Mouse (Mus musculus) kidney, adult 2 months (tissue): ENCODE data around the gene Tmem217. TPM values are rescaled to one million over a fixed set of nuclear protein-coding genes. Genes with fewer than 3 reads are reported as not detected.

Source experiments
- DNase-seq: peaks from one replicate; pipeline ENCODE4 v3.0.0; 2021
- H3K27ac ChIP-seq: fragments of 200-500 bp; 2 replicates; pipeline ENCODE4 v1.5.1; 2012; ENCODE audit warnings: low read depth, low read length, control low read depth, inconsistent platforms; ENCODE audit not compliant: insufficient read depth
- H3K27me3 ChIP-seq: fragments of 200-500 bp; replicated peaks from 2 replicates; pipeline ENCODE4 v1.6.1; 2012; ENCODE audit warnings: mild to moderate bottlenecking, moderate library complexity, low read length, inconsistent platforms; ENCODE audit not compliant: control insufficient read depth, insufficient read depth
- H3K36me3 ChIP-seq: fragments of 200-500 bp; 2 replicates; pipeline ENCODE4 v1.6.1; 2012; ENCODE audit warnings: mild to moderate bottlenecking, moderate library complexity, low read length, inconsistent platforms; ENCODE audit not compliant: control insufficient read depth, insufficient read depth
- H3K4me1 ChIP-seq: fragments of 200-500 bp; 2 replicates; pipeline ENCODE4 v1.6.1; 2011; ENCODE audit warnings: low read length; ENCODE audit not compliant: control insufficient read depth, insufficient read depth
- H3K4me3 ChIP-seq: fragments of 200-500 bp; 2 replicates; pipeline ENCODE4 v1.5.1; 2011; ENCODE audit warnings: mild to moderate bottlenecking, low read depth, low read length, control low read depth; ENCODE audit not compliant: insufficient read depth
- CTCF ChIP-seq: fragments of 200-500 bp; conservative IDR thresholded peaks from 2 replicates; pipeline ENCODE4 v1.5.1; 2011; ENCODE audit warnings: low read depth, mild to moderate bottlenecking, control low read depth, low read length, moderate library complexity, mixed read lengths; ENCODE audit not compliant: insufficient read depth, insufficient read length
- POLR2A ChIP-seq: fragments of 200-500 bp; IDR thresholded peaks from one replicate; pipeline ENCODE4 v1.6.1; 2011; ENCODE audit warnings: low read depth, low read length, control low read depth
- WGBS: fragments of 180-500 bp; shearing (Covaris S2); methylation state at CpG from one replicate; pipeline ENCODE4 v1.1.7; 2018; 5-methylcytosine and 5-hydroxymethylcytosine counted together
- polyA plus RNA-seq: library from polyadenylated mRNA; depleted of rRNA; stranded (reverse); fragments of >200 nt; gene quantifications from 2 replicates; pipeline ENCODE4 v1.2.3, GENCODE M21; 2012; rRNA removed

Gene Tmem217
- polyA plus RNA-seq, result 1.3 and 1.7 TPM in 2 replicates

GRCm38 (mm10) chr17:29552162-29552732 lies at the start of gene Tmem217:
Gene Tmem217, minus strand, starts transcription at chr17:29552385.
- H3K36me3 ChIP-seq, result no peaks in the 10 kb centered on the region
- no peaks in the 10 kb centered on the region for H3K27me3 ChIP-seq
- no peak for DNase-seq
- H3K4me1 ChIP-seq, result peaks cover 18% of the 10 kb centered on the region; the same call in 1 of the 2 replicates
- WGBS, result 67% methylated on average over 5 of the region's 5 CpGs
- H3K27ac ChIP-seq, result no peak within 1 kb of the TSS
- no peak for TF ChIP-seq CTCF
- TF ChIP-seq POLR2A, result no peak
- no peak within 1 kb of the TSS for H3K4me3 ChIP-seq

GRCm38 (mm10) chr17:29601391-29601790 lies 49.2 kb upstream of the Tmem217 start:
- DNase-seq, result peak; percentile 48
- Histone ChIP-seq H3K27me3 (no peaks in the 10 kb centered on the region), H3K4me3 (no peak overlapping the region), H3K27ac (no peak overlapping the region), H3K4me1 (no peaks in the 10 kb centered on the region), H3K36me3 (no peaks in the 10 kb centered on the region)
- WGBS, result 64% methylated on average over 4 of the region's 4 CpGs
- no peak for TF ChIP-seq POLR2A
- no peak for TF ChIP-seq CTCF

- H3K4me3 ChIP-seq, result no peak overlapping the region
- H3K36me3 ChIP-seq, result 0 out of 2 replicates have a peak, but pooled peaks cover 1% of the 10 kb centered on the region
- H3K27ac ChIP-seq, result no peak overlapping the region
- peak; percentile 54 for DNase-seq
- no peaks in the 10 kb centered on the region for H3K27me3 ChIP-seq
- TF ChIP-seq CTCF (no peak), POLR2A (no peak)
- WGBS, result 53% methylated on average over 8 of the region's 8 CpGs
- no peaks in the 10 kb centered on the region for H3K4me1 ChIP-seq
Measured at GRCm38 (mm10) chr17:29599537-29599936, 47.4 kb upstream of the Tmem217 start.

GRCm38 (mm10) chr17:29599051-29599450 lies 46.9 kb upstream of the Tmem217 start:
- no peak overlapping the region for H3K27ac ChIP-seq
- no peak overlapping the region for H3K4me3 ChIP-seq
- H3K36me3 ChIP-seq, result 0 out of 2 replicates have a peak, but pooled peaks cover 1% of the 10 kb centered on the region
- no peak for DNase-seq
- TF ChIP-seq POLR2A (no peak), CTCF (no peak)
- WGBS, result 97% methylated on average over 14 of the region's 14 CpGs
- no peaks in the 10 kb centered on the region for H3K27me3 ChIP-seq
- no peaks in the 10 kb centered on the region for H3K4me1 ChIP-seq

- H3K4me1 ChIP-seq, result no peaks in the 10 kb centered on the region
- no peak for DNase-seq
- WGBS, result 84% methylated on average over 13 of the region's 13 CpGs
- 0 out of 2 replicates have a peak, but pooled peaks cover 1% of the 10 kb centered on the region for H3K36me3 ChIP-seq
- no peak overlapping the region for H3K4me3 ChIP-seq
- TF ChIP-seq CTCF, result no peak
- TF ChIP-seq POLR2A, result no peak
- peak overlapping the region; percentile 52; the same call in 1 of the 2 replicates for H3K27ac ChIP-seq
- H3K27me3 ChIP-seq, result no peaks in the 10 kb centered on the region
Measured at GRCm38 (mm10) chr17:29596771-29597132, 44.6 kb upstream of the Tmem217 start.

- 72% methylated on average over 15 of the region's 15 CpGs for WGBS
- Histone ChIP-seq H3K27ac (peak overlapping the region; percentile 71), H3K36me3 (0 out of 2 replicates have a peak, but pooled peaks cover 1% of the 10 kb centered on the region), H3K4me3 (peak overlapping the region; percentile 30), H3K27me3 (no peaks in the 10 kb centered on the region), H3K4me1 (no peaks in the 10 kb centered on the region)
- peak; percentile 47 for DNase-seq
- TF ChIP-seq POLR2A (no peak), CTCF (no peak)
Measured at GRCm38 (mm10) chr17:29595891-29596770, 43.9 kb upstream of the Tmem217 start.
